Mouse (Mus musculus): ENCODE measurements at regions not wholly inside any gene's neighbourhood (a gene's known extent, or its start where the extent isn't known, plus 50 kb on each side); places are given as distances from the start of the nearest gene placed in this dataset.

- DNase-seq (ENCODE audit: low read depth, low spot score): no peak
Measured at GRCm38 (mm10) chr9:111838069-111838820, 148.1 kb upstream of the Stac start.

GRCm38 (mm10) chr9:111822094-111822493 lies 131.9 kb upstream of the Stac start:
- no peak for DNase-seq (ENCODE audit: low read depth, low spot score)

DNA sequence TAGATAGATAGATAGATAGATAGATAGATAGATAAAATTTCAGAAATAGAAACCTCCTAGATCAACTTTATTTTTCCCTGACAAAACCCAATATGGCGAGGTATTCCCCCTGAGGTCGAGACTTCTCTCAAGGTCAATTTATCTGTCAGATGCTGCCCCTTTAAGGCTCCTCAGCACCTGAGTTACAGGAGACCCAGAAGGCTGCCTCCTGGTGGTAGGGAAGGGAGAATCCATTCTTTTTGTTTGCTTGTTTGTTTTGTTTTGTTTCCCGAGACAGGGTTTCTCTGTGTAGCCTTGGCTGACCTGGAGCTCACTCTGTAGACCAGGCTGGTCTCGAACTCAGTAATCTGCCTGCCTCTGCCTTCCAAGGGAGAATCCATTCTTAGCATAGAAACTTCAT lies 127.3 kb upstream of the Stac start:
- DNase-seq (ENCODE audit: low read depth, low spot score): no peak

DNA sequence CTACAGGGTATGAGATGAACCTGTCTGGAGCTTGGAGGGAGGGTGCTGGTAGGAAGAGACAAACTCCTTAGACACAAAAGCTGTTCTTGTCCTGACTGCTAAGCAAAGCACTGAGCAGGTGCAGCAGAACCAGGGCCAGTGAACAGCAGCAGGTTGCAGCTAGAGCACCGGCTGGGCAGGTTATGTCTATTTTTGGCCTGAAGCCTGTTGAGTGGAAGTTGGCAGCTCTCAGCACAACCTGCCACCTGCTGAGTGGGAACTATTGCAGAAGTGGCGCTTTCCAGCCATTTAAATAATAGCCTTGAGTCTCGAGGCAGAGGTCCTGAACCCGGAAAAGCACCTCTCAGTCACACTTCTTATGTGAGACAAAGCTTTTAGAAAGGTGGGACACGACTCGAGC lies 114.8 kb upstream of the Stac start:
- DNase-seq (ENCODE audit: low read depth, low spot score): no peak

DNA sequence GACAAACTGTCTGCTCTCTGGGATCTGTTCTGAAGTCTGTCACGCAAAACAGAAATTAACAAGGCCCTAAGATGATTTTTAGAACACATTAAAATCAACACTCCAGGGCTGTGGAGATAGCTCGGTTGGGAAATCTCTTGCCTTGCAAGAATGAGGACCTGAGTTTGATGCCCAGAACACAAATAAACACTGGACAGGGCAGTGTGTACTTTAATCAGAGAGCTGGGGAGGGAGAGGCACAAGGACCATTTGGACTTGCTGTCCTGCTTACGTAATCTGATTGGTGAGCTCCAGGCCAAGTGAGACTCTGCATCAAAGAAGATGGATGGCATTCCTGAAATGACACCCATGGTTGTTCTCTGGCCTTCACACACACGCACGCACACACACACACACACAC lies 111.2 kb upstream of the Stac start:
- DNase-seq (ENCODE audit: low read depth, low spot score): no peak

GRCm38 (mm10) chr9:111800869-111801268 lies 110.7 kb upstream of the Stac start:
- DNase-seq (ENCODE audit: low read depth, low spot score): no peak

DNA sequence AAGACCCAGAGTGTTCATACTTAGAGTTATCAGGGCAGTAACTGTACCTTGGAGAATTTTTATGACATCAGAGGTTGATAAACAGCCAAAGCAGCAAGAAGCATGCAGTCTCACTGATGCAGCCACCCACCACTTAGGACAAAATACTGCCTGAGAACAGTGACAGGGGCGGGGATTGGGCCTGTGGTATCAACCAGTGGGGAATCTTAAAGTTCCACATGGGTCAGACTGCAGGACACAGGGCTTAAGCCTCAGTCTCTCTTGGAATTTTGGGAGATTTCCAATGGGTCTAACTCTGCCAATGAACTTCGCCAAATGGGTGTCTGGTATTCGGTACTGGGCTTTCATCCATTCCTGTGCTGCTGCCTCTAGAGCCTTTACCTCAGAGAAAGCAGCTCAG lies 88.8 kb upstream of the Stac start:
- DNase-seq (ENCODE audit: low read depth, low spot score): no peak

DNA sequence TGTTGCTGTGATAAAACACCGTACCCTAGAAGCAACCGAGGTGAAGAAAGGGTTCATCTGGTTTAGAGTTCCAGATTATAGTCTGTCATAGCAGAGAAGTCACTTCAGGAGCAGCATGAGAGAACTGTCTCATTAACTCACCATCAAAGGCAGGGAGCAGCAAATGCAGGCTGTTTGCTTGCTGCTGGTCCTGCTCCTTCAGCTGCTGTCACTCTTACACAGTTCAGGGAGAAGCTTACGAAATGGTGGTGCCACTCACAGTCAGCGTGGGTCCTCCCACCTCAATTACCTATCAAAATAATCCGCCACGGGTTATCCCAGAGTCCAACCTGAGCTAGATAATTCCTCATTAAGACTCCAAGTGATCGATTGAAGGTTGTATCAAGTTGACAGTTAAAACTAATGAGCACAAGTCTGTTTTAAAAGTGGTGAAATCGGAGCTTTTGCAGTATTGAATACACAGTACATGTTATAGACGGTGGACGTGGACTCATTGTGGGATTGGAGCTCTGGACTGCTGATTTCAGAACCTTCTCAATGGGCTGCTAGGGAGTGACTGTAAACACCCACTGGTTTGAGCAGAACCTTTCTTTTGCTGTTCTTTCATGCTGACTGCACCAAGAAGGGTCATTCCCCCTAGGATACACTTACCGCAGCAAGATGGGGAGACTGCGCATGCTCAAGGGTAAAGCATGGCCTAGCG lies 87.4 kb upstream of the Stac start:
- no peak for DNase-seq (ENCODE audit: low read depth, low spot score)

GRCm38 (mm10) chr9:111774229-111774628 lies 84.1 kb upstream of the Stac start:
- no peak for DNase-seq (ENCODE audit: low read depth, low spot score)

- no peak for DNase-seq (ENCODE audit: low read depth, low spot score)
Measured at GRCm38 (mm10) chr9:111762653-111763468, 72.7 kb upstream of the Stac start.

DNA sequence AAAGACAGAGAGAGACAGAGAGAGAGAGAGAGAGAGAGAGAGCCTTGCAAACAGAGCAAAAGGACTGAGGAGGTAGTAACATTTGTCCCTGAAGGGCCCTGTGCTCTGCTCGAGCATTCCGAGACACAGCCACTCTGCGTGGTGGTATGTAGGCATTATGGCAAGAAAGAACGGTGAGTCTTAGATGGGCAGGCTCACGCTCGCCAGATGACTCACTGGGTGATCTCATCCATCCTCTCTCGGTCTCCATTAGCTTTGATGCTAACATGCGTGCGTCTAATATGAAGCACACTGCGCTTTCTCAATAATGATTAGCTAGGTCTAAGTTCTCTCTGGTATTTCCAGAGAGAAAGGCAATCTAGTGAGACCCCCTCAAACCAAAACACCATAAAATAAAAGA lies 65.1 kb upstream of the Stac start:
- no peak for DNase-seq (ENCODE audit: low read depth, low spot score)

- no peak for DNase-seq (ENCODE audit: low read depth, low spot score)
Measured at GRCm38 (mm10) chr9:111746151-111746550, 56.0 kb upstream of the Stac start.

GRCm38 (mm10) chr9:111745206-111745605 lies 55.1 kb upstream of the Stac start:
- DNase-seq (ENCODE audit: low read depth, low spot score): no peak
